Mouse (Mus musculus) skeletal muscle tissue, adult 2 months (tissue): ENCODE data around the gene Peg3.

ENCODE experiments used
- DNase-seq: peaks from one replicate; pipeline ENCODE4 v3.0.0-alpha.2; 2012; ENCODE audit warnings: low read depth, low spot score

Gene Peg3

GRCm38 (mm10) chr7:6709396-6709795, 20.8 kb downstream of the Peg3 start:
- no peak for DNase-seq

GRCm38 (mm10) chr7:6708451-6709180, 21.6 kb downstream of the Peg3 start:
- DNase-seq: no peak

GRCm38 (mm10) chr7:6707416-6708015, 22.7 kb downstream of the Peg3 start:
- DNase-seq: no peak

- no peak for DNase-seq
These were observed 31.0 kb downstream of the Peg3 start for GRCm38 (mm10) chr7:6699230-6699629.

- peak; percentile 79 for DNase-seq
These were observed 33.8 kb downstream of the Peg3 start, which contains the start of gene Zim1 for GRCm38 (mm10) chr7:6696241-6697045. Gene Zim1, minus strand, starts transcription at chr7:6696450.

GRCm38 (mm10) chr7:6685511-6685910, 44.7 kb downstream of the Peg3 start:
- DNase-seq: no peak

- no peak for DNase-seq
These were observed 63.5 kb downstream of the Peg3 start for GRCm38 (mm10) chr7:6666726-6667125.

GRCm38 (mm10) chr7:6663430-6663829, 66.8 kb downstream of the Peg3 start:
- DNase-seq: no peak

- peak; percentile 1 for DNase-seq
These were observed 70.6 kb downstream of the Peg3 start for GRCm38 (mm10) chr7:6659605-6660004.

GRCm38 (mm10) chr7:6658606-6659005, 71.6 kb downstream of the Peg3 start:
- no peak for DNase-seq
